Mouse (Mus musculus) E14TG2a.4 (cell line): ENCODE data around the gene Mid1.

ENCODE experiments used
- CTCF ChIP-seq: conservative IDR thresholded peaks from 2 replicates; pipeline ENCODE4 v1.5.1; 2014; ENCODE audit warnings: low read length
- NANOG ChIP-seq: IDR thresholded peaks from 2 replicates; pipeline ENCODE4 v1.6.1; 2014; ENCODE audit warnings: borderline replicate concordance, low read length, mixed read lengths
- POU5F1 ChIP-seq: IDR thresholded peaks from 2 replicates; pipeline ENCODE4 v1.6.1; 2014; ENCODE audit warnings: low read length, borderline replicate concordance

GRCm38 (mm10) chrX:169838650-169838971, 153.6 kb downstream of the Mid1 start:
- no peak for TF ChIP-seq CTCF
- no peak for TF ChIP-seq POU5F1
- no peak for TF ChIP-seq NANOG
